Mouse (Mus musculus) ES-E14 (cell line): Measurements from ENCODE around the gene Mcm5. TPM values are rescaled to one million over a fixed set of nuclear protein-coding genes. Genes with fewer than 3 reads are reported as not detected.

Experiments used
- DNase-seq: peaks from one replicate; pipeline ENCODE4 v3.0.0-alpha.2; 2013; ENCODE audit warnings: low read depth, low spot score
- H3K27ac ChIP-seq: 2 replicates; pipeline ENCODE4 v1.5.1; 2012; ENCODE audit warnings: low read depth, mild to moderate bottlenecking, low read length, moderate library complexity, mixed read lengths; ENCODE audit not compliant: poor library complexity, insufficient read depth, severe bottlenecking
- H3K36me3 ChIP-seq: 2 replicates; pipeline ENCODE4 v1.6.1; 2012; ENCODE audit warnings: mild to moderate bottlenecking, low read length, moderate library complexity, mixed read lengths; ENCODE audit not compliant: control insufficient read depth, poor library complexity, insufficient read depth, severe bottlenecking
- H3K4me1 ChIP-seq, 2 experiments: fragments of 150-350 bp in 1 of 2; sonication (generic) in 1 of 2; 2 replicates each; pipeline ENCODE4 v1.6.1; 2012; ENCODE audit warnings: low read length in 2 of 2, mild to moderate bottlenecking in 1 of 2, mixed read lengths in 1 of 2; ENCODE audit not compliant: control insufficient read depth in 2 of 2, insufficient read depth in 2 of 2, poor library complexity in 1 of 2
- H3K4me3 ChIP-seq, 2 experiments: fragments of 150-350 bp in 1 of 2; sonication (generic) in 1 of 2; 2 replicates each; pipeline ENCODE4 v1.5.1; 2012; ENCODE audit warnings: low read length in 2 of 2, low read depth in 1 of 2, mild to moderate bottlenecking in 1 of 2, mixed read lengths in 1 of 2; ENCODE audit not compliant: insufficient read depth in 1 of 2, poor library complexity in 1 of 2, severe bottlenecking in 1 of 2
- H3K9ac ChIP-seq: 2 replicates; pipeline ENCODE4 v1.6.1; 2012; ENCODE audit warnings: low read depth, mild to moderate bottlenecking, low read length, mixed read lengths; ENCODE audit not compliant: poor library complexity, insufficient read depth, severe bottlenecking
- H3K9me3 ChIP-seq: fragments of 150-350 bp; sonication (generic); 2 replicates; pipeline ENCODE4 v1.6.1; 2012; ENCODE audit warnings: low read depth, mild to moderate bottlenecking, low read length; ENCODE audit not compliant: control insufficient read depth, insufficient read depth
- CHD2 ChIP-seq: IDR thresholded peaks from 2 replicates; pipeline ENCODE4 v1.6.1; 2014; ENCODE audit warnings: mild to moderate bottlenecking, low read depth, low read length, inconsistent platforms
- HCFC1 ChIP-seq: IDR thresholded peaks from 2 replicates; pipeline ENCODE4 v1.6.1; 2012; ENCODE audit warnings: low read length, inconsistent platforms, borderline replicate concordance; ENCODE audit not compliant: insufficient read depth
- MAFK ChIP-seq: IDR thresholded peaks from 2 replicates; pipeline ENCODE4 v1.6.1; 2014; ENCODE audit warnings: mild to moderate bottlenecking, low read depth, low read length, inconsistent platforms; ENCODE audit not compliant: insufficient read depth
- ZC3H11A ChIP-seq: IDR thresholded peaks from 2 replicates; pipeline ENCODE4 v1.6.1; 2012; ENCODE audit warnings: low read depth, mild to moderate bottlenecking, inconsistent platforms, low read length, borderline replicate concordance
- ZNF384 ChIP-seq: IDR thresholded peaks from 2 replicates; pipeline ENCODE4 v1.6.1; 2012; ENCODE audit warnings: low read depth, low read length, inconsistent platforms
- in situ Hi-C, 2 experiments: fragments of 600-800 bp; cut with MboI; formaldehyde crosslinking; loops; one replicate each; pipeline ENCODE4 v1.15.1; 2025; ENCODE audit warnings: low sequenced_read_pairs in 2 of 2, inconsistent platforms in 1 of 2; ENCODE audit not compliant: unreplicated experiment in 2 of 2
- total RNA-seq: library from RNA; depleted of rRNA; stranded (reverse); fragments of 300-350 nt; gene quantifications from 2 replicates; pipeline ENCODE4 v1.2.3, GENCODE M21; 2012

The Mcm5 gene
- total RNA-seq, 1 experiment, result 315 TPM

DNA sequence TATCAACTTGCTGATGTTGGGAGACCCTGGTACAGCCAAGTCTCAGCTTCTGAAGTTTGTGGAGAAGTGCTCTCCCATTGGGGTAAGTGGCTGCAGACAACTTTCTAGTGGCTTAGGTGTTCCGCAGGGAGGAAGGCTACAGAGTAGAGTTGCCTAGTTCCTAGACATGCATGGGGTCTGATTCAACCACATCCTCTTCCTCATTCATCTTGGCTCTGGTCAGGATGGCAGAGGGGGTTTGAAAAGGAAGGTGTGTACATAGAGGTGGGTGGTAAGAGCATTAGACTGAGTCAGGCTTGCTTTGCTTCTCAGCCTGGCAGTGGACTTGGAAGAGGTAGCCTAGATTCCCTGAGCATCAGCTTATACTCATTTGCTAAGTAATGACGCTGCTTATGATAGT lies 9.9 kb downstream of the Mcm5 start:
- Histone ChIP-seq H3K4me3 (no peak overlapping the region), H3K9ac (no peak overlapping the region), H3K27ac (no peak overlapping the region), H3K9me3 (no peaks in the 10 kb centered on the region), H3K36me3 (peaks cover 73% of the 10 kb centered on the region), H3K4me1 (no peaks in the 10 kb centered on the region)
- DNase-seq, result no peak
- TF ChIP-seq HCFC1, result no peak
- TF ChIP-seq ZNF384, result no peak
- in situ Hi-C loops, result no loop called here

GRCm38 (mm10) chr8:75119747-75120146 lies 10.4 kb downstream of the Mcm5 start:
- H3K9ac ChIP-seq, result no peak overlapping the region
- DNase-seq, result no peak
- no peak overlapping the region for H3K4me3 ChIP-seq
- TF ChIP-seq ZNF384 (no peak), CHD2 (no peak), HCFC1 (no peak), MAFK (no peak), ZC3H11A (no peak)
- H3K9me3 ChIP-seq, result no peaks in the 10 kb centered on the region
- no peaks in the 10 kb centered on the region for H3K4me1 ChIP-seq
- peaks cover 73% of the 10 kb centered on the region for H3K36me3 ChIP-seq
- no peak overlapping the region for H3K27ac ChIP-seq
- in situ Hi-C loops, result no loop called here

DNA sequence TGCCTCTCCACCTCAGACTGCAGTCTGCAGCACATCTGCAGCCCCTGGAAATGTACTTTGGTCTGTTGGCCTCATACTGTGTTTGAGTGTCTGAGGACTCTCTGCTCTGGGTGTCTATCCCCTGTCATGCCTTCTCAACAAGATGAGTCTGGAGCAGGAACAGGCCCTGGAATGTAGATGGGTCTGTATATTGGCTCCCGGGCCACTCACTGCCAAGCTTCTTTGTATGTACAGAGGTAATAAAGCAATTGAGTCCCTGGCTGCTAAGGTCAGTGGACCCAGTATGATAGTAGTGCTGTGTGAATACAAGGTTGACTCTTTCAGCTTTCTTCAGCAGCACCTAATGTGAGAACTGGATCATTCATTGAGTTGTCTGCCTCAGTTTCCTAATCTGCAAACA lies 18.0 kb downstream of the Mcm5 start:
- in situ Hi-C loops, result no loop called here
- no peak overlapping the region for H3K4me3 ChIP-seq
- no peak for DNase-seq
- no peak for TF ChIP-seq ZC3H11A
- TF ChIP-seq HCFC1, result no peak
- TF ChIP-seq CHD2, result no peak
- no peak for TF ChIP-seq ZNF384
- no peak for TF ChIP-seq MAFK
- no peak overlapping the region for H3K9ac ChIP-seq
- no peaks in the 10 kb centered on the region for H3K9me3 ChIP-seq
- H3K36me3 ChIP-seq, result peaks cover 53% of the 10 kb centered on the region
- no peaks in the 10 kb centered on the region for H3K4me1 ChIP-seq
- H3K27ac ChIP-seq, result no peak overlapping the region

GRCm38 (mm10) chr8:75132485-75132884 lies 23.1 kb downstream of the Mcm5 start:
- DNase-seq, result peak; percentile 50

GRCm38 (mm10) chr8:75133399-75133798 lies 24.0 kb downstream of the Mcm5 start:
- peaks cover 12% of the 10 kb centered on the region for H3K36me3 ChIP-seq
- TF ChIP-seq MAFK (no peak), ZC3H11A (no peak), HCFC1 (no peak), ZNF384 (no peak)
- H3K9ac ChIP-seq, result no peak overlapping the region
- no peak overlapping the region for H3K4me3 ChIP-seq
- DNase-seq, result no peak
- peaks cover 15% of the 10 kb centered on the region for H3K9me3 ChIP-seq
- H3K4me1 ChIP-seq, result no peaks in the 10 kb centered on the region
- no peak overlapping the region for H3K27ac ChIP-seq
- in situ Hi-C loops, result loop anchor here in 1 of 2 experiments (5.0 kb wide), 1 partner anchor 104 kb away; no protein-coding TSS in a partner anchor

More at GRCm38 (mm10) chr8:75132485-75132884, 23.1 kb downstream of the Mcm5 start:
- Histone ChIP-seq H3K9me3 (peaks cover 15% of the 10 kb centered on the region), H3K9ac (no peak overlapping the region), H3K4me3 (no peak overlapping the region), H3K27ac (no peak overlapping the region), H3K4me1 (no peaks in the 10 kb centered on the region), H3K36me3 (peaks cover 18% of the 10 kb centered on the region)
- TF ChIP-seq ZC3H11A (peak; percentile 33; the same call in 1 of the 2 replicates), ZNF384 (no peak)
- in situ Hi-C loops, result loop anchor here in 1 of 2 experiments (5.0 kb wide), 1 partner anchor 105 kb away; no protein-coding TSS in a partner anchor
